Comparison of ENCODE assay signal across 12 mouse cellular contexts in genomic region chr11:61871881-61872280, GRCm38 (mm10).
"Had no signal": no experiment of that assay in that cellular context is flagged by ENCODE, and none has a peak within 500 bp of the region (broad histone marks: within the 10 kb centered on the region; RNA-seq: fewer than 3 reads in every experiment).

No protein-coding gene starts in this region.

- DNase-seq: gastrocnemius, adult 2 months; gastrocnemius, postnatal 10 days; gastrocnemius, postnatal 25 days; heart, adult 2 months; heart, postnatal 14 days; heart, postnatal 4 days; kidney, adult 18-20 months; kidney, adult 8-10 months; kidney, postnatal 10 days; kidney, postnatal 4 days; liver; liver, embryonic 13.5 days had no signal
